Mouse (Mus musculus) midbrain, embryonic 14.5 days (tissue): Measurements from ENCODE around the gene Ppp2r1b. TPM values are rescaled to one million over a fixed set of nuclear protein-coding genes. Genes with fewer than 3 reads are reported as not detected.

Experiments
- ATAC-seq: fragments of 200-750 bp; cut with Nextera tagmentation; 2 replicates; pipeline ENCODE4 v1.8.0; 2017; ENCODE audit warnings: moderate number of reproducible peaks, moderate library complexity; ENCODE audit not compliant: low FRiP score, low TSS enrichment
- DNase-seq: peaks from one replicate; pipeline ENCODE4 v3.0.0-alpha.2; 2015
- H3K27ac ChIP-seq: fragments of 300-500 bp; sonication (generic); replicated peaks from 2 replicates; pipeline ENCODE4 v1.5.1; 2014; ENCODE audit warnings: mild to moderate bottlenecking, low read depth, low read length, moderate library complexity
- H3K27me3 ChIP-seq: fragments of 300-500 bp; sonication (generic); 2 replicates; pipeline ENCODE4 v1.6.1; 2014; ENCODE audit warnings: low read length, control low read depth, mixed read lengths; ENCODE audit not compliant: control insufficient read depth, insufficient read depth
- H3K36me3 ChIP-seq: fragments of 300-500 bp; sonication (generic); 2 replicates; pipeline ENCODE4 v1.6.1; 2014; ENCODE audit warnings: low read length, control low read depth; ENCODE audit not compliant: control insufficient read depth, insufficient read depth
- H3K4me1 ChIP-seq: fragments of 300-500 bp; sonication (generic); 2 replicates; pipeline ENCODE4 v1.6.1; 2014; ENCODE audit warnings: mild to moderate bottlenecking, antibody characterized with exemption, low read length, control low read depth; ENCODE audit not compliant: control insufficient read depth, insufficient read depth
- H3K4me2 ChIP-seq: fragments of 300-500 bp; sonication (generic); 2 replicates; pipeline ENCODE4 v1.6.1; 2014; ENCODE audit warnings: mild to moderate bottlenecking, low read length, moderate library complexity
- H3K4me3 ChIP-seq: fragments of 300-500 bp; sonication (generic); replicated peaks from 2 replicates; pipeline ENCODE4 v1.5.1; 2014; ENCODE audit warnings: low read depth, low read length
- H3K9ac ChIP-seq: fragments of 300-500 bp; sonication (generic); replicated peaks from 2 replicates; pipeline ENCODE4 v1.6.1; 2014; ENCODE audit warnings: mild to moderate bottlenecking, low read length, moderate library complexity
- H3K9me3 ChIP-seq: fragments of 300-500 bp; sonication (generic); 2 replicates; pipeline ENCODE4 v1.6.1; 2016; ENCODE audit warnings: low read length, control low read depth, mixed read lengths; ENCODE audit not compliant: control insufficient read depth
- WGBS: fragments of 180-500 bp; shearing (Covaris S2); extraction: QIAGEN DNeasy Blood & Tissue Kit; methylation state at CpG from one replicate; pipeline ENCODE4 v1.1.7; 2014; 5-methylcytosine and 5-hydroxymethylcytosine counted together
- polyA plus RNA-seq: library from polyadenylated mRNA; unstranded; fragments of >200 nt; fragmentation: Nextera tagmentation; extraction: Ambion mirVana; gene quantifications from 2 replicates; pipeline ENCODE4 v1.2.1, GENCODE M21; 2014

The Ppp2r1b gene
- polyA plus RNA-seq, 1 experiment from 2014 or later = 47.8 TPM

GRCm38 (mm10) chr9:50847606-50848368 lies 2.7 kb downstream of the Ppp2r1b start:
- Histone ChIP-seq H3K4me2 (no peak overlapping the region), H3K4me1 (no peaks in the 10 kb centered on the region), H3K27me3 (no peaks in the 10 kb centered on the region), H3K27ac (no peak overlapping the region), H3K36me3 (peaks cover 18% of the 10 kb centered on the region), H3K9ac (no peak overlapping the region), H3K4me3 (no peak overlapping the region), H3K9me3 (no peaks in the 10 kb centered on the region)
- 75% methylated on average over 12 of the region's 12 CpGs for WGBS
- ATAC-seq = no peak
- no peak for DNase-seq

DNA sequence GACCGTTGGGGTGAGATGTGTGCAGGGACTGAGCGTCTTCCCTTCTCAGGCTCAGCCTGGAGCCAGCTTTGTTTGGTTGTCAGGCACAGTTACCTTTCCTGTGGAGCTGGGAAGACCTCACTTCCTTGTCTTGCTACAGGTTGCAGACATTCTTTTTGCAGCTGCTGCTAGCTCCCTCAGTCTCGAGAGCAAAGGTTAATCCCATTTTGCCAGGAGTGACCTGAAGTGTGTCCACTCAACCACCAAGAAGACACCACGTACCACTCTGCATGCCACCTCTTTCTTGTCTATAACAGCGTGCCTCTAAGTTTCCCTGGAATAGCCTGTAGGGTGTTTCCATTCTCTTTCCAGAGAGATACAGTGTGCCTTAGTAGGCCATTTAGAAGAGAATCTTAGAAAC lies 3.7 kb downstream of the Ppp2r1b start:
- Histone ChIP-seq H3K27ac (no peak overlapping the region), H3K4me2 (no peak overlapping the region), H3K9me3 (no peaks in the 10 kb centered on the region), H3K27me3 (no peaks in the 10 kb centered on the region), H3K9ac (no peak overlapping the region), H3K4me3 (no peak overlapping the region), H3K4me1 (no peaks in the 10 kb centered on the region), H3K36me3 (peaks cover 11% of the 10 kb centered on the region)
- no peak for ATAC-seq
- no peak for DNase-seq
- WGBS = 49% methylated on average over 5 of the region's 5 CpGs

DNA sequence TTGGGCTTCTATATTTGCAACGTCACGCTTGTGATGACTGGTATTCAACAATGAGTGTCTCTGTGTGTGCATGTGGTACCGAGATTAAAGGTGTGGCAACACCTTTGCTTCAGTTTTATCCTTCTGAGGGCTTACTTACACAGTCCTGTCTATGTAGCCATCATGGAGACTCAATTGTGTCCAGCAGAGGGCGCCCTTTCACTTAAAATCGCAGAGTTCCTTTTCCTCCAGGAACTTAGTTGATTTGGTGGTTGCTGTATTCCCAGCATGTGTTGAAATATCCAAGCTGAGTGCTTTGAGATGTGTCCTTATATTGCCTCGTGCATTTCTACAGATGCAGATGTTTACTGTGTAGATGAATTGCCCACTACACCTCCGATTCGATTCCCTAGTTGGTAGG lies 4.1 kb downstream of the Ppp2r1b start:
- Histone ChIP-seq H3K9ac (no peak overlapping the region), H3K4me1 (no peaks in the 10 kb centered on the region), H3K36me3 (peaks cover 7% of the 10 kb centered on the region), H3K4me3 (no peak overlapping the region), H3K27me3 (no peaks in the 10 kb centered on the region), H3K9me3 (no peaks in the 10 kb centered on the region), H3K27ac (no peak overlapping the region), H3K4me2 (no peak overlapping the region)
- DNase-seq (peak; percentile 97), ATAC-seq (peak; percentile 66; the same call in 1 of the 2 replicates)
- 25% methylated on average over 8 of the region's 8 CpGs for WGBS

DNA sequence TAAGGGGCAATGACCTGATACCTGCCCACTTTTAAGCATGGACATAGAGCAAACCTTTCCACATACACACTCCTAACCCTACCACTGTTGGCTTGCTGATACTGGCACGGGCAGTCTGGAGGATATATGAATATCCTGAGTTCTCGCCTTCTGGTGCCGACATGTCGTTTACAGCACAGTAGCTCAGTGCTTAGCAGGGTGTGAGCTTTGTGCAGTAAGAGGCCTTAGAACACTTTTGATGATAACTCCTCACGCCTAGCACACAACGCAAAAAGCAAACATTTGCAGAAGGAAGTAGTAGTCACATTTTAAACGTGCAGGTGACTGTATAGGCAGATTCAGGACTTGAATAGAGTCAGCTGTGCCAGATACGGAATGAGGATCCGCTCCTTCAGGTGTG lies 4.7 kb downstream of the Ppp2r1b start:
- Histone ChIP-seq H3K27me3 (no peaks in the 10 kb centered on the region), H3K4me1 (no peaks in the 10 kb centered on the region), H3K36me3 (peaks cover 2% of the 10 kb centered on the region; the same call in 1 of the 2 replicates), H3K27ac (no peak overlapping the region), H3K4me2 (no peak overlapping the region), H3K4me3 (no peak overlapping the region), H3K9me3 (no peaks in the 10 kb centered on the region), H3K9ac (no peak overlapping the region)
- 81% methylated on average over 9 of the region's 9 CpGs for WGBS
- ATAC-seq (no peak), DNase-seq (no peak)

GRCm38 (mm10) chr9:50850271-50850670 lies 5.2 kb downstream of the Ppp2r1b start:
- H3K4me1 ChIP-seq = no peaks in the 10 kb centered on the region
- 0 out of 2 replicates have a peak overlapping the region, but pooled peaks have one; percentile 5 for H3K4me2 ChIP-seq
- H3K27ac ChIP-seq = no peak overlapping the region
- no peak for DNase-seq
- no peaks in the 10 kb centered on the region for H3K27me3 ChIP-seq
- H3K36me3 ChIP-seq = no peaks in the 10 kb centered on the region
- H3K9me3 ChIP-seq = no peaks in the 10 kb centered on the region
- no peak for ATAC-seq
- 14% methylated on average over 11 of the region's 11 CpGs for WGBS
- no peak overlapping the region for H3K4me3 ChIP-seq
- H3K9ac ChIP-seq = no peak overlapping the region; the same call in 1 of the 2 replicates

GRCm38 (mm10) chr9:50850713-50851112 lies 5.6 kb downstream of the Ppp2r1b start:
- no peak overlapping the region for H3K4me3 ChIP-seq
- H3K9ac ChIP-seq = no peak overlapping the region
- H3K4me2 ChIP-seq = no peak overlapping the region
- ATAC-seq = no peak
- 41% methylated on average over 8 of the region's 8 CpGs for WGBS
- no peak overlapping the region for H3K27ac ChIP-seq
- no peak for DNase-seq
- no peaks in the 10 kb centered on the region for H3K36me3 ChIP-seq
- no peaks in the 10 kb centered on the region for H3K9me3 ChIP-seq
- H3K27me3 ChIP-seq = no peaks in the 10 kb centered on the region
- no peaks in the 10 kb centered on the region for H3K4me1 ChIP-seq

DNA sequence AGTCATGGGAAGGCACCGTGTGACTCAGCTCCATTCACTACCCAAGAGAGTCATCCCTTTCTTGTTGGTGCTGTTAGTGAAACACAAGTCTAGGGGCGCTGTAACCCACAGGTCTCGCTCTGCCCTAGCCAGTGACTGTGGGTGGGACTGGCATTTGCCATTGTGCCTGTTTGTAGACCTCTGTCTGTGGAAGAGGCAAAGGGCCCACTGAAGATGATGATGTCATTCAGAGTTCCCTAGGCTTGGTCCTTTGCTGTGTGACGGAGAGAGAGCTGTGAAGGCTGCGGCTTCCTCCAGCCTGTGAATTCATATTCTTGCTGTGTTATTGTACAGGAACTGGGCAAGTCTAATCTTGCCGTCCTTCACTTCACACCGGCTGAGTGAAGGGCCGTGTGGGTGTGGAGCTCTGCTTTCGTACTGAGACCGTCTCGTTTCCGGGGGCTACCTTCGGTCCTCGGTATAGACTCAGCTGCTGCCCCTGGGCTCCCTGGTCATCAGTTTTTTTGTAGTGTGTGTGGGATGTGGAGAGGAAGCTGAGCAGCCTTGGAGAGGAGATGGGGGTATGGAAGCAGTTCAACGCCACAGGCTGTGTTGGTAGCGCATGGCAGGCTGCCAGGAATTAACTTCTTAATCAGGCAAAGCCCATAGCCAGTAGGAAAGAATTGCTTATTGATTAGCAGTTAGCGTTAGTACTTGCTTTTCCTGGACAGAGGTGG lies 7.7 kb downstream of the Ppp2r1b start:
- 72% methylated on average over 17 of the region's 17 CpGs for WGBS
- Histone ChIP-seq H3K9ac (no peak overlapping the region), H3K4me1 (peaks cover 4% of the 10 kb centered on the region; the same call in 1 of the 2 replicates), H3K27me3 (no peaks in the 10 kb centered on the region), H3K36me3 (no peaks in the 10 kb centered on the region), H3K4me3 (no peak overlapping the region), H3K27ac (no peak overlapping the region), H3K9me3 (no peaks in the 10 kb centered on the region), H3K4me2 (no peak overlapping the region)
- ATAC-seq (no peak), DNase-seq (peak; percentile 67)

DNA sequence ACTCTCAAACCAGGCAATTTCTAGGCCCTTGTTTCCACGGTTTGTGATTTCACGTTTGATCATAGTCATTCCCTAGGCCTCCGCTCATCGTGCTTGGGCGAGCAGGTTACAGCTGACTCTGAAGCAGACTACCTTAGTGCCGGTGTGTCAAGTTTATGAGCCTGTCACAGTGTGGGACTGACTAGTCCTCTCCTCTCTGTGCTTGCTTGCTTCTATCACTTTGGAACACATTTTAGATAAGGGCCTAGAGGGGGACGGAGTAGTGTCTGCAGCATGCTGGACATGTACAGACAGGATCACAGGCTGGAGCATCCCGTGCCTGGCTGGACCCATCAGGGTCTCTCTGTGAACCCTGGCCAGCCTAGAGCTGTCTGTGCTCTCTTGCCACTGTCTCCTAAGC lies 9.3 kb downstream of the Ppp2r1b start:
- peaks cover 8% of the 10 kb centered on the region; the same call in 1 of the 2 replicates for H3K4me1 ChIP-seq
- no peak overlapping the region for H3K27ac ChIP-seq
- peaks cover under 1% of the 10 kb centered on the region; the same call in 1 of the 2 replicates for H3K36me3 ChIP-seq
- H3K4me2 ChIP-seq = no peak overlapping the region
- WGBS = 63% methylated on average over 8 of the region's 8 CpGs
- no peak overlapping the region for H3K4me3 ChIP-seq
- no peaks in the 10 kb centered on the region for H3K27me3 ChIP-seq
- no peak overlapping the region for H3K9ac ChIP-seq
- DNase-seq = no peak
- H3K9me3 ChIP-seq = no peaks in the 10 kb centered on the region
- ATAC-seq = no peak
